Comparison of ENCODE assay signal across 20 mouse cellular contexts in the genomic region with DNA sequence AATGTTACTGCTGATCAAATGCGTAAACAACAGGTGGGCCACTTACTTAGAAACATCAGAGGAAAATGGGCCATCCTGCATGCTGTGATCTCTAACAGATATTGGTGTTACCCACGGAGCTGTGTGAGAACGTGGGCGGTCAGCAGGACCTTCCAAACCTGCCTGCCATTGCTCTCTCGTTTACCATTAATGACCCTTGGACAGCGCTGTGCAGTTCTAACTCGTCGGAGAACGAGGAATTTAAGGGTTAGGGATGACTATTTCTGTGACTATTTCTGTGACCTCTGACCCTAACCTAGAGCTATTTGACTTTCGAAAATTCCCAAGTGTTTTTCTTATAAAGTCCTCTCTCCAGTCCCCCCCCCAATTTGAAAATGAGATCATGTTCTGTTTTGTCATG.
"Had no signal": no experiment of that assay in that cellular context is flagged by ENCODE, and none has a peak within 500 bp of the region (broad histone marks: within the 10 kb centered on the region; RNA-seq: fewer than 3 reads in every experiment).

No protein-coding gene starts in this region.

- H3K27ac ChIP-seq: left cerebral cortex, adult 2 months; liver, embryonic 14.5 days; lung, embryonic 15.5 days; midbrain, embryonic 13.5 days; neural tube, embryonic 13.5 days; stomach, embryonic 15.5 days had no signal

- H3K4me3 ChIP-seq: left cerebral cortex, adult 2 months; lung, embryonic 15.5 days; megakaryocyte, embryonic 14.5 days; midbrain, embryonic 10.5 days; midbrain, embryonic 13.5 days; myocyte; neural tube, embryonic 13.5 days; stomach, embryonic 15.5 days had no signal

- H3K36me3 ChIP-seq: lung, embryonic 15.5 days; midbrain, embryonic 13.5 days; neural tube, embryonic 13.5 days; stomach, embryonic 15.5 days had no signal

- H3K9me3 ChIP-seq: lung, embryonic 15.5 days; megakaryocyte, embryonic 14.5 days; midbrain, embryonic 10.5 days; midbrain, embryonic 13.5 days; neural tube, embryonic 13.5 days; stomach, embryonic 15.5 days had no signal

- H3K4me1 ChIP-seq: megakaryocyte, embryonic 14.5 days had no signal

- DNase-seq: kidney, postnatal 10 days; kidney, postnatal 36 days; layer of hippocampus, postnatal 36 days; lung, postnatal 10 days; lung, postnatal 36 days; retina, postnatal 1 day; right cerebral cortex, postnatal 25 days; spleen, adult 18-20 months; thymus, postnatal 25 days had no signal

- H3K4me2 ChIP-seq: lung, embryonic 15.5 days; midbrain, embryonic 13.5 days; neural tube, embryonic 13.5 days; stomach, embryonic 15.5 days had no signal

- H3K27me3 ChIP-seq: lung, embryonic 15.5 days; megakaryocyte, embryonic 14.5 days; neural tube, embryonic 13.5 days; stomach, embryonic 15.5 days had no signal

- H3K9ac ChIP-seq: liver, embryonic 14.5 days; lung, embryonic 15.5 days; midbrain, embryonic 13.5 days; neural tube, embryonic 13.5 days; stomach, embryonic 15.5 days had no signal

- ATAC-seq: intestine, postnatal 0 days; midbrain, embryonic 16.5 days had no signal
